In genomic region chr13:92355272-92355643, GRCm38 (mm10) we compare ENCODE assay signal across 7 mouse cellular contexts. TPM values are rescaled to one million over a fixed set of nuclear protein-coding genes. Genes with fewer than 3 reads are reported as not detected.
DNase-seq lines count a peak whose midpoint lies in the region; ATAC-seq and TF ChIP-seq lines count a peak whose summit lies in the region.

No protein-coding gene starts in this region.

- H3K4me2 ChIP-seq in heart, embryonic 16.5 days (ENCODE audit: low read depth, low read length), result peak overlapping the region; percentile 100
- peak overlapping the region; percentile 100 for H3K4me2 ChIP-seq in neural tube, embryonic 15.5 days

- peak overlapping the region; percentile 57 for H3K4me3 ChIP-seq in thymus, adult 2 months (ENCODE audit: control insufficient read depth, insufficient read depth, low read length)
- H3K4me3 ChIP-seq in heart, embryonic 16.5 days (ENCODE audit: low read length), result peak overlapping the region; percentile 53
- peak overlapping the region; percentile 85 for H3K4me3 ChIP-seq in limb, embryonic 10.5 days
- peak overlapping the region; percentile 63 for H3K4me3 ChIP-seq in neural tube, embryonic 15.5 days (replicated peaks)

- H3K9ac ChIP-seq in heart, embryonic 16.5 days (ENCODE audit: low read length), result peak overlapping the region; percentile 83
- H3K9ac ChIP-seq in neural tube, embryonic 15.5 days (replicated peaks), result peak overlapping the region; percentile 65

- H3K4me1 ChIP-seq in thymus, adult 2 months (replicated peaks; ENCODE audit: control insufficient read depth, insufficient read depth, low read length), result peaks cover 9% of the 10 kb centered on the region
- H3K4me1 ChIP-seq in heart, embryonic 16.5 days (ENCODE audit: control insufficient read depth, insufficient read depth, low read length), result peaks cover 19% of the 10 kb centered on the region
- peaks cover 16% of the 10 kb centered on the region for H3K4me1 ChIP-seq in limb, embryonic 10.5 days
- H3K4me1 ChIP-seq in neural tube, embryonic 15.5 days, result peaks cover 21% of the 10 kb centered on the region

- intact Hi-C loops in left cerebral cortex, postnatal 36 days (cut with DNase I), result loop anchor here (5.0 kb wide), 3 partner anchors 72 to 387 kb away; partner anchors contain the start of genes Ankrd34b and Fam151b

- no peaks in the 10 kb centered on the region for H3K9me3 ChIP-seq in heart, embryonic 16.5 days (replicated peaks; ENCODE audit: control insufficient read depth, low read length)
- no peaks in the 10 kb centered on the region for H3K9me3 ChIP-seq in limb, embryonic 10.5 days (replicated peaks)
- H3K9me3 ChIP-seq in neural tube, embryonic 15.5 days (replicated peaks), result no peaks in the 10 kb centered on the region

- H3K36me3 ChIP-seq in thymus, adult 2 months (ENCODE audit: control insufficient read depth, insufficient read depth, low read length), result no peaks in the 10 kb centered on the region; the same call in 1 of the 2 replicates
- peaks cover 17% of the 10 kb centered on the region for H3K36me3 ChIP-seq in heart, embryonic 16.5 days (ENCODE audit: control insufficient read depth, insufficient read depth)
- H3K36me3 ChIP-seq in limb, embryonic 10.5 days, result peaks cover 46% of the 10 kb centered on the region
- peaks cover 14% of the 10 kb centered on the region; the same call in 1 of the 2 replicates for H3K36me3 ChIP-seq in neural tube, embryonic 15.5 days

- no peak for TF ChIP-seq CTCF in thymus, adult 2 months (IDR thresholded peaks at IDR 0.05; ENCODE audit: borderline replicate concordance, control insufficient read depth, extremely low read depth, insufficient read depth, low read length, poor library complexity)

- H3K27ac ChIP-seq in thymus, adult 2 months (ENCODE audit: control insufficient read depth, insufficient read depth, low read length), result no peak overlapping the region
- peak overlapping the region; percentile 64 for H3K27ac ChIP-seq in heart, embryonic 16.5 days (ENCODE audit: low read length)
- H3K27ac ChIP-seq in limb, embryonic 10.5 days, result peak overlapping the region; percentile 95
- H3K27ac ChIP-seq in neural tube, embryonic 15.5 days (replicated peaks), result peak overlapping the region; percentile 93

- under 1% methylated on average over 24 of the region's 24 CpGs for WGBS in thymus, adult 2 months
- under 1% methylated on average over 24 of the region's 24 CpGs for WGBS in heart, embryonic 16.5 days
- WGBS in limb, embryonic 10.5 days, result under 1% methylated on average over 24 of the region's 24 CpGs
- WGBS in neural tube, embryonic 15.5 days, result under 1% methylated on average over 24 of the region's 24 CpGs

- DNase-seq in thymus, adult 2 months, result no peak
- no peak for DNase-seq in thymus, postnatal 10 days (ENCODE audit: low spot score in 2 of 2)
- DNase-seq in limb, embryonic 10.5 days (ENCODE audit: low spot score), result no peak
- DNase-seq in T-cell, adult 2 months (ENCODE audit: low spot score), result no peak
- no peak for DNase-seq in left cerebral cortex, postnatal 36 days (ENCODE audit: low spot score in 2 of 2)

- no peak for TF ChIP-seq POLR2A in thymus, adult 2 months (IDR thresholded peaks at IDR 0.05; ENCODE audit: control insufficient read depth, extremely low read depth, insufficient read depth, low read length, poor library complexity)

- no peaks in the 10 kb centered on the region for H3K27me3 ChIP-seq in thymus, adult 2 months (ENCODE audit: control insufficient read depth, insufficient read depth, low read length)
- H3K27me3 ChIP-seq in heart, embryonic 16.5 days (ENCODE audit: control insufficient read depth, insufficient read depth, low read length), result no peaks in the 10 kb centered on the region
- H3K27me3 ChIP-seq in limb, embryonic 10.5 days (ENCODE audit: low read depth, poor library complexity, severe bottlenecking), result no peaks in the 10 kb centered on the region
- no peaks in the 10 kb centered on the region for H3K27me3 ChIP-seq in neural tube, embryonic 15.5 days (replicated peaks)

- ATAC-seq in heart, embryonic 16.5 days (replicated peaks; ENCODE audit: extremely low read depth, insufficient read depth, low FRiP score), result peak; percentile 1; the same call in 1 of the 2 replicates
- peak; percentile 35 for ATAC-seq in neural tube, embryonic 15.5 days (ENCODE audit: low FRiP score)

RNA-seq across cellular contexts. Expression of gene Msh3, which starts 0.5 kb away (rescaled TPM):
- polyA plus RNA-seq in thymus, adult 2 months (2012; rRNA removed), result 7.8 and 8.4 TPM in 2 replicates
- polyA plus RNA-seq in heart, embryonic 16.5 days (2015; fragmentation: Nextera tagmentation; extraction: Ambion mirVana), result 14.2 and 14.5 TPM in 2 replicates
- polyA plus RNA-seq in limb, embryonic 10.5 days (2016; fragmentation: Nextera tagmentation; extraction: Ambion mirVana), result 33.5 and 37.7 TPM in 2 replicates
- 24.0 and 26.9 TPM in 2 replicates for polyA plus RNA-seq in neural tube, embryonic 15.5 days (2015; fragmentation: Nextera tagmentation; extraction: Ambion mirVana)
- 10 to 100 TPM; 19.0 to 25.1 TPM for total RNA-seq in left cerebral cortex, postnatal 36 days (2021)

RNA-seq across cellular contexts. Expression of gene Dhfr, which starts 0.7 kb away (rescaled TPM):
- 3.0 and 3.5 TPM in 2 replicates for polyA plus RNA-seq in thymus, adult 2 months (2012; rRNA removed)
- polyA plus RNA-seq in heart, embryonic 16.5 days (2015; fragmentation: Nextera tagmentation; extraction: Ambion mirVana), result 10.7 and 11.8 TPM in 2 replicates
- 28.0 and 30.8 TPM in 2 replicates for polyA plus RNA-seq in limb, embryonic 10.5 days (2016; fragmentation: Nextera tagmentation; extraction: Ambion mirVana)
- 4.2 and 6.5 TPM in 2 replicates for polyA plus RNA-seq in neural tube, embryonic 15.5 days (2015; fragmentation: Nextera tagmentation; extraction: Ambion mirVana)
- total RNA-seq in left cerebral cortex, postnatal 36 days (2021), result 1 to 10 TPM; 1.6 to 1.7 TPM

RNA-seq across cellular contexts. Expression of gene Gm20379, which starts 49.5 kb away (rescaled TPM):
- polyA plus RNA-seq in thymus, adult 2 months (2012; rRNA removed), result not detected in 2 replicates
- polyA plus RNA-seq in heart, embryonic 16.5 days (2015; fragmentation: Nextera tagmentation; extraction: Ambion mirVana), result 0.61 and 0.77 TPM in 2 replicates
- polyA plus RNA-seq in limb, embryonic 10.5 days (2016; fragmentation: Nextera tagmentation; extraction: Ambion mirVana), result 0.98 and 1.4 TPM in 2 replicates
- polyA plus RNA-seq in neural tube, embryonic 15.5 days (2015; fragmentation: Nextera tagmentation; extraction: Ambion mirVana), result 1.2 and 1.4 TPM in 2 replicates
- not detected for total RNA-seq in left cerebral cortex, postnatal 36 days (2021)
